Mouse (Mus musculus) ES-E14 (cell line): Measurements from ENCODE around the gene Arhgef9. TPM values are rescaled to one million over a fixed set of nuclear protein-coding genes. Genes with fewer than 3 reads are reported as not detected.

Source experiments
- DNase-seq: peaks from one replicate; pipeline ENCODE4 v3.0.0-alpha.2; 2013; ENCODE audit warnings: low read depth, low spot score
- H3K27ac ChIP-seq: 2 replicates; pipeline ENCODE4 v1.5.1; 2012; ENCODE audit warnings: low read depth, mild to moderate bottlenecking, low read length, moderate library complexity, mixed read lengths; ENCODE audit not compliant: poor library complexity, insufficient read depth, severe bottlenecking
- H3K36me3 ChIP-seq: 2 replicates; pipeline ENCODE4 v1.6.1; 2012; ENCODE audit warnings: mild to moderate bottlenecking, low read length, moderate library complexity, mixed read lengths; ENCODE audit not compliant: control insufficient read depth, poor library complexity, insufficient read depth, severe bottlenecking
- H3K4me1 ChIP-seq, 2 experiments: fragments of 150-350 bp in 1 of 2; sonication (generic) in 1 of 2; 2 replicates each; pipeline ENCODE4 v1.6.1; 2012; ENCODE audit warnings: low read length in 2 of 2, mild to moderate bottlenecking in 1 of 2, mixed read lengths in 1 of 2; ENCODE audit not compliant: control insufficient read depth in 2 of 2, insufficient read depth in 2 of 2, poor library complexity in 1 of 2
- H3K4me3 ChIP-seq, 2 experiments: fragments of 150-350 bp in 1 of 2; sonication (generic) in 1 of 2; 2 replicates each; pipeline ENCODE4 v1.5.1; 2012; ENCODE audit warnings: low read length in 2 of 2, low read depth in 1 of 2, mild to moderate bottlenecking in 1 of 2, mixed read lengths in 1 of 2; ENCODE audit not compliant: insufficient read depth in 1 of 2, poor library complexity in 1 of 2, severe bottlenecking in 1 of 2
- H3K9ac ChIP-seq: 2 replicates; pipeline ENCODE4 v1.6.1; 2012; ENCODE audit warnings: low read depth, mild to moderate bottlenecking, low read length, mixed read lengths; ENCODE audit not compliant: poor library complexity, insufficient read depth, severe bottlenecking
- H3K9me3 ChIP-seq: fragments of 150-350 bp; sonication (generic); 2 replicates; pipeline ENCODE4 v1.6.1; 2012; ENCODE audit warnings: low read depth, mild to moderate bottlenecking, low read length; ENCODE audit not compliant: control insufficient read depth, insufficient read depth
- CHD2 ChIP-seq: IDR thresholded peaks from 2 replicates; pipeline ENCODE4 v1.6.1; 2014; ENCODE audit warnings: mild to moderate bottlenecking, low read depth, low read length, inconsistent platforms
- HCFC1 ChIP-seq: IDR thresholded peaks from 2 replicates; pipeline ENCODE4 v1.6.1; 2012; ENCODE audit warnings: low read length, inconsistent platforms, borderline replicate concordance; ENCODE audit not compliant: insufficient read depth
- MAFK ChIP-seq: IDR thresholded peaks from 2 replicates; pipeline ENCODE4 v1.6.1; 2014; ENCODE audit warnings: mild to moderate bottlenecking, low read depth, low read length, inconsistent platforms; ENCODE audit not compliant: insufficient read depth
- ZC3H11A ChIP-seq: IDR thresholded peaks from 2 replicates; pipeline ENCODE4 v1.6.1; 2012; ENCODE audit warnings: low read depth, mild to moderate bottlenecking, inconsistent platforms, low read length, borderline replicate concordance
- ZNF384 ChIP-seq: IDR thresholded peaks from 2 replicates; pipeline ENCODE4 v1.6.1; 2012; ENCODE audit warnings: low read depth, low read length, inconsistent platforms
- in situ Hi-C, 2 experiments: fragments of 600-800 bp; cut with MboI; formaldehyde crosslinking; loops; one replicate each; pipeline ENCODE4 v1.15.1; 2025; ENCODE audit warnings: low sequenced_read_pairs in 2 of 2, inconsistent platforms in 1 of 2; ENCODE audit not compliant: unreplicated experiment in 2 of 2
- total RNA-seq: library from RNA; depleted of rRNA; stranded (reverse); fragments of 300-350 nt; gene quantifications from 2 replicates; pipeline ENCODE4 v1.2.3, GENCODE M21; 2012

The Arhgef9 gene
- total RNA-seq, 1 experiment = 2.6 TPM

GRCm38 (mm10) chrX:95166317-95166716 is 30.3 kb downstream of the Arhgef9 start:
- peak overlapping the region; percentile 54 to 76 for H3K4me3 ChIP-seq
- TF ChIP-seq MAFK = no peak
- TF ChIP-seq CHD2 = peak; percentile 67; the same call in 1 of the 2 replicates
- DNase-seq = peak; percentile 57
- no peaks in the 10 kb centered on the region for H3K36me3 ChIP-seq
- no peaks in the 10 kb centered on the region for H3K9me3 ChIP-seq
- H3K4me1 ChIP-seq = no peaks in the 10 kb centered on the region
- H3K27ac ChIP-seq = peak overlapping the region; percentile 32; the same call in 1 of the 2 replicates
- in situ Hi-C loops = no loop called here
- H3K9ac ChIP-seq = peak overlapping the region; percentile 53

GRCm38 (mm10) chrX:95165671-95166127 is 31.0 kb downstream of the Arhgef9 start:
- H3K36me3 ChIP-seq = no peaks in the 10 kb centered on the region
- in situ Hi-C loops = no loop called here
- DNase-seq = no peak
- no peaks in the 10 kb centered on the region for H3K9me3 ChIP-seq
- peak overlapping the region; percentile 54 to 76 for H3K4me3 ChIP-seq
- H3K4me1 ChIP-seq = no peaks in the 10 kb centered on the region
- H3K27ac ChIP-seq = no peak overlapping the region; the same call in 1 of the 2 replicates
- no peak for TF ChIP-seq ZC3H11A
- TF ChIP-seq HCFC1 = no peak
- TF ChIP-seq CHD2 = no peak
- no peak for TF ChIP-seq MAFK
- no peak for TF ChIP-seq ZNF384
- H3K9ac ChIP-seq = peak overlapping the region; percentile 53

- H3K4me3 ChIP-seq = no peak overlapping the region
- TF ChIP-seq CHD2 (no peak), MAFK (no peak), ZNF384 (no peak), ZC3H11A (no peak), HCFC1 (no peak)
- in situ Hi-C loops = no loop called here
- no peak overlapping the region for H3K27ac ChIP-seq
- DNase-seq = no peak
- H3K4me1 ChIP-seq = no peaks in the 10 kb centered on the region
- H3K36me3 ChIP-seq = no peaks in the 10 kb centered on the region
- H3K9me3 ChIP-seq = no peaks in the 10 kb centered on the region
- H3K9ac ChIP-seq = no peak overlapping the region
Observed at GRCm38 (mm10) chrX:95164140-95164539, 32.5 kb downstream of the Arhgef9 start.

- no peak for TF ChIP-seq ZC3H11A
- TF ChIP-seq ZNF384 = no peak
- TF ChIP-seq HCFC1 = no peak
- no peak for TF ChIP-seq CHD2
- TF ChIP-seq MAFK = no peak
- Histone ChIP-seq H3K4me3 (no peak overlapping the region), H3K9ac (no peak overlapping the region), H3K36me3 (no peaks in the 10 kb centered on the region), H3K4me1 (no peaks in the 10 kb centered on the region), H3K27ac (no peak overlapping the region), H3K9me3 (no peaks in the 10 kb centered on the region)
- in situ Hi-C loops = no loop called here
- no peak for DNase-seq
Observed at GRCm38 (mm10) chrX:95163452-95163851, 33.2 kb downstream of the Arhgef9 start.

DNA sequence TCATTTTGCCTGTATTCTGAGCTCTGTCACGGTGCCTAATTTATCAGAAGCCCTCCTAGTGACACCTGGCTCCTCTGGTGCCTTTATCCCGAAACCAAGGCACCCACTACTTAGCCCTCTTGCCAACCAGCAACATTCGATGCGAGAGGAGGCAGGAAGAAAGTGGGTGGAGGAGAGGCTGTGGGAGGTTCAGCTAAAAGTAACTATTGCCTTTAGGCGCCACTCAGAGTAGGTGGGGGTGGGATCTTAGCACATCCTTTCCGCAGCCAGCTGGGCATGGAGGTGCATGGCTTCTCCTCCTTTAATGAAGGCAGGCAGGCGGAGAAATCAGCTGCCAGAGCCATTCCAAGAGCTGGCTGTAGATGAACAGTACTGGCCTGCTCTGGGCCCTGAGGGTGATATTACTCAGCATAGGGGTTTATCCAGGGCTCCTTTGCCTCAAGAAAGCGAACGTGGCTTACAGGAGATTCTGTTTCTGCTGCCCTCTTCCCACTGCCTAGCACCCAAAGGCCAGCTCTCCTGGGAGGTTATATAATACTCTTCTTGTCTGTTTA is 39.7 kb downstream of the Arhgef9 start:
- Histone ChIP-seq H3K4me3 (no peak overlapping the region), H3K36me3 (no peaks in the 10 kb centered on the region), H3K9ac (no peak overlapping the region), H3K27ac (no peak overlapping the region), H3K4me1 (peaks cover 0 to 2% of the 10 kb centered on the region in 2 experiments; a peak in 1 of 4 replicates), H3K9me3 (no peaks in the 10 kb centered on the region)
- in situ Hi-C loops = no loop called here
- TF ChIP-seq MAFK (no peak), ZC3H11A (no peak), CHD2 (no peak), ZNF384 (no peak), HCFC1 (no peak)
- DNase-seq = no peak
